Mouse (Mus musculus): Measurements from ENCODE around the gene Stim1.

Gene Stim1

DNA sequence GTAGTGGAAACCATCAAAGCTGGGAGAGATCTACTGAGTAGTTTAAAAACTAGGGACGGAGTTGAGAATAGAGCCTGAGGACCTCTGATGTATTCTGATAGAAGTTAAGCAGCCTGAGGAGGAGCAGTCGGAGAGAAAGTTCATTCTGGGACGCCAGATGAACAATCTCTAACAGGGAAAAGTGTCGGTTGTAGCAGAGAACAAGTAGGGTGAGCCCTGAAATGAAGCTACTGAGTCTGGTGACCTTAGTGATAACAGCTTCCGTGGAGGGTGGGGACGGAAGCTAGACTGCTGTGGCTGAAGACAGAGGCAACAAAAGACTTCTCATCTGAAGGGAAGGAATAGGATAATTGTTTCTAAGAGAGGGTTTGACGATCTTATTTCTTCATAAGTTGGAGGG, 47.8 kb downstream of the Stim1 start:
- Histone ChIP-seq H3K4me3 (replicated peaks; ENCODE audit: low read length) (no peak overlapping the region), H3K4me1 (replicated peaks; ENCODE audit: low read depth, low read length) (peaks cover 30% of the 10 kb centered on the region), H3K36me3 (ENCODE audit: insufficient read depth, low read length) (no peaks in the 10 kb centered on the region), H3K9me3 (ENCODE audit: low read length) (no peaks in the 10 kb centered on the region), H3K27me3 (ENCODE audit: insufficient read depth, low read length) (no peaks in the 10 kb centered on the region)
- no peak for TF ChIP-seq CTCF (conservative IDR thresholded peaks at IDR 0.05; ENCODE audit: low read length)

DNA sequence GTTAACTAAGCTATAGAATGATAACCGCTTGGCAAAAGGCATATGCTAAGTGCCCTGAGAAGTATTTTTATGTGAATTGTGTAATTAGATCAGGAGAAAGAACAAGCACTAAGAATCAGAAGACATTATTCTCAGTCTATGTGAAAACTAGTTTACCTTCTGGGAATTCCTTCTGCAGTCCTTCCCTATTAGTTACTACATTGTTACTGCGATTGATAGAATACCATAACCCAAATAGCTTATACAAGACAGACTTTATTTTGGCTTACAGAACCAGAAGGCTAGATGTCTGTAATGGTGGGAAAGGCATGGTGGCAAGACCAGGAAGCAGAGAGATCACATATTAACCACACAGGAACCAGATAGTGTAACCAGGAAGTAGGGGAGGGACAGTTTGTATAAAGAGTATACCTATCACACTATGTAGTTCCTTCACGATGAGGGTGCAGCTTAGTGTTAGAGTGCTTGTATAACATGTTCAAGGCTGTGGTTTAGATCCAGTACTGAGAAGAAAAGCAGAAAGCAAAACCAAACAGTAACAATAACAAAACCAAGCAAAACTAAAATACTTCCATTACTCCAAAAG, 50.1 kb downstream of the Stim1 start:
- H3K27me3 ChIP-seq (ENCODE audit: insufficient read depth, low read length), result no peaks in the 10 kb centered on the region
- H3K4me3 ChIP-seq (replicated peaks; ENCODE audit: low read length), result no peak overlapping the region
- TF ChIP-seq CTCF (conservative IDR thresholded peaks at IDR 0.05; ENCODE audit: low read length) (no peak), POU5F1 (IDR thresholded peaks at IDR 0.05; ENCODE audit: borderline replicate concordance, low read length) (no peak), NANOG (IDR thresholded peaks at IDR 0.05; ENCODE audit: borderline replicate concordance, low read length) (no peak)
- H3K9me3 ChIP-seq (ENCODE audit: low read length), result no peaks in the 10 kb centered on the region
- peaks cover 27% of the 10 kb centered on the region for H3K4me1 ChIP-seq (replicated peaks; ENCODE audit: low read depth, low read length)
- H3K36me3 ChIP-seq (ENCODE audit: insufficient read depth, low read length), result no peaks in the 10 kb centered on the region

DNA sequence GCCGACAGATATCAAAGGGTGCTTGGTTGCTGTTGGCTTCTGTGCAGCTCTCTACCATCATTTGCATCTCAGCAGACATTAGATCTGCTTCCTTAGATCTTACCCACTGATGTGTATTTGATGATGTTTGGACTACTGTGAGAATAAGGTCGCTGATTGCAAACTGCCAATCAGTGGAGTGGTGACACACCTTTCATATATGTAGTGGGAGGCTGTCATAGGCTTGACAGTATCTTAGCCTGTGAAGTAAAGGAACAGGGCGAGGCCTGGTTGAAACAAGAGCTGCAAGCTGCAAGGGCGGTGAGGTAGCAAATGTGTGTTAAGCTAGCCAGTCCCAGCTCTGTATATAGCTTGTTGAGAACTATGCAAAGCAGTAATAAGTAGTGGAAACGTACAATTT, 54.5 kb downstream of the Stim1 start:
- Histone ChIP-seq H3K36me3 (ENCODE audit: insufficient read depth, low read length) (no peaks in the 10 kb centered on the region), H3K27me3 (ENCODE audit: insufficient read depth, low read length) (no peaks in the 10 kb centered on the region)
- TF ChIP-seq NANOG (IDR thresholded peaks at IDR 0.05; ENCODE audit: borderline replicate concordance, low read length) (no peak), POU5F1 (IDR thresholded peaks at IDR 0.05; ENCODE audit: borderline replicate concordance, low read length) (no peak), CTCF (conservative IDR thresholded peaks at IDR 0.05; ENCODE audit: low read length) (no peak)

DNA sequence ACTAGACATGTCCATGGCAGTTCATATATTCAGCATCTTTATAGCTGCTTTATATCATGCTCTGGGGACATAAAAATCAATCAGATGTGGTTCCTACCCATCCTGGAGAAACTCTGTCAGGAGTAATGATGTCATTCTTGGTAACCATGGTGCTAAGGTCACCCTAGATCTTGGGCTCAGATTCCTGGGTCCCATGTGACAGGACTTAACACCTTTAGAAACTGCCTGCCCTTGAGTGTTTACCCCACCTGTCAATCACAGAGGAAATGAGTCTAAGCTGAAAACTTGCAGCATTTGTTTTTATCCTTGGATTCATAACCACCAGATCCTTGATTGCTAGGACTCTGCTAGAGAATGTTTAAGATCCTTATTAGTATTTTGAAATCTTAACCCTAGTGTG, 58.7 kb downstream of the Stim1 start:
- no peaks in the 10 kb centered on the region for H3K4me1 ChIP-seq (replicated peaks; ENCODE audit: low read depth, low read length)
- TF ChIP-seq POU5F1 (IDR thresholded peaks at IDR 0.05; ENCODE audit: borderline replicate concordance, low read length) (no peak), CTCF (conservative IDR thresholded peaks at IDR 0.05; ENCODE audit: low read length) (no peak), NANOG (IDR thresholded peaks at IDR 0.05; ENCODE audit: borderline replicate concordance, low read length) (no peak)
- no peak overlapping the region for H3K4me3 ChIP-seq (replicated peaks; ENCODE audit: low read length)
- H3K27me3 ChIP-seq (ENCODE audit: insufficient read depth, low read length), result no peaks in the 10 kb centered on the region
- no peaks in the 10 kb centered on the region for H3K9me3 ChIP-seq (ENCODE audit: low read length)
- no peaks in the 10 kb centered on the region for H3K36me3 ChIP-seq (ENCODE audit: insufficient read depth, low read length)

More for the DNA sequence above, 54.5 kb downstream of the Stim1 start:
- H3K9me3 ChIP-seq (ENCODE audit: low read length), result no peaks in the 10 kb centered on the region
- H3K4me3 ChIP-seq (replicated peaks; ENCODE audit: low read length), result no peak overlapping the region
- peaks cover 7% of the 10 kb centered on the region for H3K4me1 ChIP-seq (replicated peaks; ENCODE audit: low read depth, low read length)

- Histone ChIP-seq H3K4me1 (replicated peaks; ENCODE audit: low read depth, low read length) (no peaks in the 10 kb centered on the region), H3K27me3 (ENCODE audit: insufficient read depth, low read length) (no peaks in the 10 kb centered on the region), H3K36me3 (ENCODE audit: insufficient read depth, low read length) (no peaks in the 10 kb centered on the region), H3K4me3 (replicated peaks; ENCODE audit: low read length) (no peak overlapping the region), H3K9me3 (ENCODE audit: low read length) (no peaks in the 10 kb centered on the region)
- no peak for TF ChIP-seq POU5F1 (IDR thresholded peaks at IDR 0.05; ENCODE audit: borderline replicate concordance, low read length)
- TF ChIP-seq NANOG (IDR thresholded peaks at IDR 0.05; ENCODE audit: borderline replicate concordance, low read length), result no peak
- TF ChIP-seq CTCF (conservative IDR thresholded peaks at IDR 0.05; ENCODE audit: low read length), result no peak
Observed at GRCm38 (mm10) chr7:102330270-102330669, 62.7 kb downstream of the Stim1 start.

GRCm38 (mm10) chr7:102331476-102331875, 63.9 kb downstream of the Stim1 start:
- Histone ChIP-seq H3K4me3 (replicated peaks; ENCODE audit: low read length) (no peak overlapping the region), H3K4me1 (replicated peaks; ENCODE audit: low read depth, low read length) (no peaks in the 10 kb centered on the region), H3K9me3 (ENCODE audit: low read length) (no peaks in the 10 kb centered on the region), H3K27me3 (ENCODE audit: insufficient read depth, low read length) (no peaks in the 10 kb centered on the region), H3K36me3 (ENCODE audit: insufficient read depth, low read length) (no peaks in the 10 kb centered on the region)
- TF ChIP-seq POU5F1 (IDR thresholded peaks at IDR 0.05; ENCODE audit: borderline replicate concordance, low read length), result no peak
- no peak for TF ChIP-seq CTCF (conservative IDR thresholded peaks at IDR 0.05; ENCODE audit: low read length)
- no peak for TF ChIP-seq NANOG (IDR thresholded peaks at IDR 0.05; ENCODE audit: borderline replicate concordance, low read length)

DNA sequence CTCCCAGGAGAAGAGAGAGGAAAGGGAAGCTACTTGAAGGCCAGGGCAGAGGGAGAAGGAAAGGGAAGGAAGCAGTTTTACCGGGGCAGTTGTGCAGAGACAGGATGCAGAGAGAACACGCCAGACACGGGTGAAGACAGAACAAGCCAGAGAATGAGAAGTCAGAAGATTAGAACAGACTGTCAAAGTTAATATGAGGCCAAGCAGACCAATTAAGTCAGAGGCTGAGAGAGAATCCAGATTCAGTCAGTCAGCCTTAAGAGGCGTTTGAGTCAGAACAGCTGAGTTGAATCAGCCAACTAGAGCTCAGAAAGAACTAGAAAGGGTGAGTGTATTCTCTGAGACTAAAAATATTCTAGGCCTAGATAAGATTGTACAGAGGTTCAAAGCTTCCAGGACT, 66.1 kb downstream of the Stim1 start:
- Histone ChIP-seq H3K4me1 (replicated peaks; ENCODE audit: low read depth, low read length) (no peaks in the 10 kb centered on the region), H3K4me3 (replicated peaks; ENCODE audit: low read length) (no peak overlapping the region), H3K27me3 (ENCODE audit: insufficient read depth, low read length) (no peaks in the 10 kb centered on the region), H3K9me3 (ENCODE audit: low read length) (no peaks in the 10 kb centered on the region), H3K36me3 (ENCODE audit: insufficient read depth, low read length) (no peaks in the 10 kb centered on the region)
- TF ChIP-seq NANOG (IDR thresholded peaks at IDR 0.05; ENCODE audit: borderline replicate concordance, low read length) (no peak), POU5F1 (IDR thresholded peaks at IDR 0.05; ENCODE audit: borderline replicate concordance, low read length) (no peak), CTCF (conservative IDR thresholded peaks at IDR 0.05; ENCODE audit: low read length) (no peak)

DNA sequence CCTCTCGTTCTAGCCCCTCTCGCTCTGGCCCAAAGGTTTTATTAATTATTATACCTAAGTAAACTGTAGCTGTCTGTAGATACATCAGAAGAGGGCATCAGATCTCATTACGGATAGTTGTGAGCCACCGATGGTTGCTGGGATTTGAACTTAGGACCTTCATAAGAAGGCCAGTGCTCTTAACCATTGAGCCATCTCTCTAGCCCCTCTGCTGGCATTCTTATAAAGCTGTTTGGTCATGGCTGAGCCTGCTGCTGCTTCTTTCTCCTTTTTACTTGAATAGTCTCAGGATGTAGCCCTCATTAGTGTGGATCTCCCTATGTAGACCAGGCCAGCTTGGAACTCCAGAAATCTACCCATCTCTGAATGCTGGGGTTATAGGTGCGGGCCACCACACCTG, 69.7 kb downstream of the Stim1 start:
- Histone ChIP-seq H3K36me3 (ENCODE audit: insufficient read depth, low read length) (no peaks in the 10 kb centered on the region), H3K4me3 (replicated peaks; ENCODE audit: low read length) (no peak overlapping the region), H3K4me1 (replicated peaks; ENCODE audit: low read depth, low read length) (no peaks in the 10 kb centered on the region), H3K9me3 (ENCODE audit: low read length) (no peaks in the 10 kb centered on the region), H3K27me3 (ENCODE audit: insufficient read depth, low read length) (no peaks in the 10 kb centered on the region)
- no peak for TF ChIP-seq CTCF (conservative IDR thresholded peaks at IDR 0.05; ENCODE audit: low read length)
- TF ChIP-seq POU5F1 (IDR thresholded peaks at IDR 0.05; ENCODE audit: borderline replicate concordance, low read length), result no peak
- no peak for TF ChIP-seq NANOG (IDR thresholded peaks at IDR 0.05; ENCODE audit: borderline replicate concordance, low read length)

DNA sequence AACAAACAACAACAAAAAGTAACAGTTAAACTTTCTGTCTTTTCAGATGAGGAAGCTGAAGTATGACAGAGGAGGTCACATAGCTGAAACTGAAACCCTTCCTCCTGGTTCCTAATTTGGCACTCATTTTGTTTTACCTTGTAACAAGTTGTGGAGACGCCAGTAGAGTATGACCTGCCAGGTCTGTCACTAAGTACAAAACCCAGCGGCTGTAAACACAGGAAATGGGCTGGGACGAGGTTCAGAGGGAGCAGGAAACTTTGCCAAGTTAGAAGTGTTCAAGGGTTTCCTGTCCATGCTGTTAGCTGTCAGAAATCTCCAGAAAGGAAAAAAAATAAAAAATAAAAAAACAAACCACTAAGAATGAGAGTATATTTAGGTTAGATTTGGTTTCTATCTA, 70.3 kb downstream of the Stim1 start:
- Histone ChIP-seq H3K9me3 (ENCODE audit: low read length) (no peaks in the 10 kb centered on the region), H3K27me3 (ENCODE audit: insufficient read depth, low read length) (no peaks in the 10 kb centered on the region), H3K4me1 (replicated peaks; ENCODE audit: low read depth, low read length) (no peaks in the 10 kb centered on the region), H3K36me3 (ENCODE audit: insufficient read depth, low read length) (no peaks in the 10 kb centered on the region), H3K4me3 (replicated peaks; ENCODE audit: low read length) (no peak overlapping the region)
- TF ChIP-seq POU5F1 (IDR thresholded peaks at IDR 0.05; ENCODE audit: borderline replicate concordance, low read length) (no peak), CTCF (conservative IDR thresholded peaks at IDR 0.05; ENCODE audit: low read length) (no peak)
